Mouse (Mus musculus) megakaryocyte progenitor cell, adult 5-6 weeks (primary cell): ENCODE data around the gene Adgrl3. TPM values are rescaled to one million over a fixed set of nuclear protein-coding genes. Genes with fewer than 3 reads are reported as not detected.

Experiments used
- ATAC-seq: replicated peaks from 2 replicates; pipeline ENCODE4 v1.8.0; 2016; ENCODE audit warnings: mild to moderate bottlenecking, moderate TSS enrichment, inconsistent platforms; ENCODE audit not compliant: poor library complexity
- total RNA-seq, 2 experiments: library from RNA; stranded (forward) in 1 of 2; stranded (reverse) in 1 of 2; fragments of 157-497, 149-512 nt in 1 of 2; fragments of 200-1000 nt in 1 of 2; gene quantifications; 2 replicates each; pipeline versions ENCODE4 v1.2.3 to v1.2.4; 2015 to 2017

The Adgrl3 gene
- total RNA-seq, 2 experiments from 2014 or later = not detected

- no peak for ATAC-seq
These were observed 204.5 kb downstream of the Adgrl3 start for GRCm38 (mm10) chr5:81224465-81224864.

- ATAC-seq = no peak
These were observed 205.5 kb downstream of the Adgrl3 start for GRCm38 (mm10) chr5:81225486-81225885.

- no peak for ATAC-seq
These were observed 207.3 kb downstream of the Adgrl3 start for GRCm38 (mm10) chr5:81227256-81227655.

- ATAC-seq = no peak
These were observed 228.8 kb downstream of the Adgrl3 start for GRCm38 (mm10) chr5:81248724-81249123.

- no peak for ATAC-seq
These were observed 236.2 kb downstream of the Adgrl3 start for GRCm38 (mm10) chr5:81256091-81256490.

GRCm38 (mm10) chr5:81269689-81270088, 249.8 kb downstream of the Adgrl3 start:
- no peak for ATAC-seq

GRCm38 (mm10) chr5:81275346-81276047, 255.6 kb downstream of the Adgrl3 start:
- no peak for ATAC-seq

- ATAC-seq = no peak
These were observed 259.3 kb downstream of the Adgrl3 start for GRCm38 (mm10) chr5:81279246-81279645.

GRCm38 (mm10) chr5:81285643-81286042, 265.7 kb downstream of the Adgrl3 start:
- ATAC-seq = no peak

GRCm38 (mm10) chr5:81301874-81302273, 281.9 kb downstream of the Adgrl3 start:
- ATAC-seq = no peak

- no peak for ATAC-seq
These were observed 297.6 kb downstream of the Adgrl3 start for GRCm38 (mm10) chr5:81317406-81318112.

GRCm38 (mm10) chr5:81321276-81321934, 301.5 kb downstream of the Adgrl3 start:
- no peak for ATAC-seq

- no peak for ATAC-seq
These were observed 302.1 kb downstream of the Adgrl3 start for GRCm38 (mm10) chr5:81322064-81322463.

- no peak for ATAC-seq
These were observed 307.0 kb downstream of the Adgrl3 start for GRCm38 (mm10) chr5:81326916-81327315.

GRCm38 (mm10) chr5:81327392-81327791, 307.5 kb downstream of the Adgrl3 start:
- ATAC-seq = no peak

- no peak for ATAC-seq
These were observed 309.6 kb downstream of the Adgrl3 start for GRCm38 (mm10) chr5:81329571-81329971.

- no peak for ATAC-seq
These were observed 324.4 kb downstream of the Adgrl3 start for GRCm38 (mm10) chr5:81344330-81344729.

- ATAC-seq = no peak
These were observed 325.1 kb downstream of the Adgrl3 start for GRCm38 (mm10) chr5:81345096-81345435.

GRCm38 (mm10) chr5:81345436-81346131, 325.6 kb downstream of the Adgrl3 start:
- no peak for ATAC-seq

- ATAC-seq = no peak
These were observed 327.6 kb downstream of the Adgrl3 start for GRCm38 (mm10) chr5:81347571-81347970.

- no peak for ATAC-seq
These were observed 339.6 kb downstream of the Adgrl3 start for GRCm38 (mm10) chr5:81359560-81359959.
